Mouse (Mus musculus) bone marrow, adult 2 months (tissue): Measurements from ENCODE around the gene Fam136a. TPM values are rescaled to one million over a fixed set of nuclear protein-coding genes. Genes with fewer than 3 reads are reported as not detected.
"Not testable (repeated sequence)": the region's sequence is repeated elsewhere in the genome, so short reads cannot be mapped to it uniquely, and the experiment has no call there.

Experiments
- H3K27ac ChIP-seq: fragments of 200-500 bp; 2 replicates; pipeline ENCODE4 v1.5.1; 2012; ENCODE audit warnings: low read depth, mild to moderate bottlenecking, control low read depth, inconsistent platforms, low read length; ENCODE audit not compliant: control insufficient read depth, poor library complexity, insufficient read depth
- H3K4me1 ChIP-seq: fragments of 200-500 bp; 2 replicates; pipeline ENCODE4 v1.6.1; 2011; ENCODE audit warnings: low read length; ENCODE audit not compliant: control insufficient read depth, insufficient read depth
- H3K4me3 ChIP-seq: fragments of 200-500 bp; replicated peaks from 2 replicates; pipeline ENCODE3; 2011; ENCODE audit warnings: mild to moderate bottlenecking, low read depth, low read length, control low read depth; ENCODE audit not compliant: control insufficient read depth
- CTCF ChIP-seq: fragments of 200-500 bp; IDR thresholded peaks from 2 replicates; pipeline ENCODE4 v1.5.1; 2011; ENCODE audit warnings: low read length, control low read depth; ENCODE audit not compliant: control insufficient read depth, insufficient read depth
- POLR2A ChIP-seq: fragments of 200-500 bp; IDR thresholded peaks from 2 replicates; pipeline ENCODE4 v1.6.1; 2011; ENCODE audit warnings: low read depth, mild to moderate bottlenecking, control low read depth, low read length, borderline replicate concordance; ENCODE audit not compliant: control insufficient read depth
- WGBS: fragments of 180-500 bp; shearing (Covaris S2); methylation state at CpG from one replicate; pipeline ENCODE4 v1.1.7; 2018; 5-methylcytosine and 5-hydroxymethylcytosine counted together
- polyA plus RNA-seq: library from polyadenylated mRNA; stranded (reverse); fragments of >200 nt; gene quantifications from 2 replicates; pipeline ENCODE4 v1.2.4, GENCODE M21; 2011; ENCODE audit warnings: low replicate concordance; ENCODE audit not compliant: missing spikeins, insufficient read depth, insufficient read length

Fam136a gene
- polyA plus RNA-seq, 1 experiment, result 24.3 TPM

DNA sequence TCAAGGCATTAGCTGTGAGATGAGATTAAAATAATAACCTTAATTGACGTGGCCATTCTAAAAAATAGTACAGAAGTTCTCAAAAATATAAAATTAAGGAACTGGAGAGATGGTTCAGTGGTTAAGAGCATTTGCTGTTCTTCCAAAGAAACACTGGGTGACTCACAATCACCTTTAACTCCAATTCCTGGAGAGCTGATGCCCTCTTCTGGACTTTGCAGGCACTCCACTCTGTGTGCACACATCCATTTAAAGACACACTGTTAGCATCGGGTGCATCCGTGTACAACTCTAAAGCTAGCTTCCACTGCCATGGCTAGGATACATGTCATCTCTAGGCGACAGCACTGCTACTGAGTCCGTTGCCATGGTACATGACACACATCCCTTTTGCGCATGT, 35.5 kb upstream of the Fam136a start:
- 82% methylated on average over 6 of the region's 6 CpGs for WGBS
- H3K27ac ChIP-seq, result no peak overlapping the region
- no peak for TF ChIP-seq CTCF
- H3K4me1 ChIP-seq, result no peaks in the 10 kb centered on the region; the same call in 1 of the 2 replicates
- no peak overlapping the region for H3K4me3 ChIP-seq

DNA sequence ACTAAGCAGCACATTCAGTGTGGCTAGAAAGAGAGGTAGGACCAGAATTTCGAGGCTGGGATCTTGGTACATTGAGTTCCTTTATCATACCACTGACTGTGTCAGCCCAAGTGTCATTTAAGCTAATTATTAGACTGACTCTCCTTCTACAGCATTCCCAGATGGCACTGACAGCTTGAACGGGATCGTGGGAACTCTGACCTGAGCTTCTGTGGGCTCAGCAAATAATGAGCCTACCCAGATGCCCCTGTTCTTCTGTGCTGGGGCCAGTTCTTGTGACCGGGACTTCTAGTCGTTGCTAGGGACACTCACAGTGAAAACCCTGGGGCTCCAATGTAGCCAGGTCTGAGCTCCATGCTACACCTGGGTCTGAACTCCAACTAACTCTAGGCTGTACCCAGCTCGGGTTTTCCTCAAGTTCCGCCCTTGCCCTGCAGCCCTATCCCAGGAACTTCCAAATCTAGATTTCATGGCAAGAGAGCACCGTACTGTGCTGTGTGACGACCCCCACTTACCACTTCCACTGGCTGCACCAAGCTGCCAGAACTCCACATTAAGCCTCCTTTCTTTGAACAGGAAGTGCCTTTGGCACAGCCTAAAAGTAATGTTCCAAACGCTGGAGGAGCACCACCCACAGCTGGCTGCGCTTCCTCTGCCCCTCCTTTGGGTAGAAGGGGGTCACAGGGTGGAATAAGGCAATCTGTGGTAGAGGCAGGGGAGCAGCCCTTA, 30.2 kb upstream of the Fam136a start:
- H3K4me3 ChIP-seq, result no peak overlapping the region
- 64% methylated on average over 11 of the region's 11 CpGs for WGBS
- H3K27ac ChIP-seq, result no peak overlapping the region
- no peaks in the 10 kb centered on the region; the same call in 1 of the 2 replicates for H3K4me1 ChIP-seq
- TF ChIP-seq POLR2A, result no peak
- TF ChIP-seq CTCF, result no peak

DNA sequence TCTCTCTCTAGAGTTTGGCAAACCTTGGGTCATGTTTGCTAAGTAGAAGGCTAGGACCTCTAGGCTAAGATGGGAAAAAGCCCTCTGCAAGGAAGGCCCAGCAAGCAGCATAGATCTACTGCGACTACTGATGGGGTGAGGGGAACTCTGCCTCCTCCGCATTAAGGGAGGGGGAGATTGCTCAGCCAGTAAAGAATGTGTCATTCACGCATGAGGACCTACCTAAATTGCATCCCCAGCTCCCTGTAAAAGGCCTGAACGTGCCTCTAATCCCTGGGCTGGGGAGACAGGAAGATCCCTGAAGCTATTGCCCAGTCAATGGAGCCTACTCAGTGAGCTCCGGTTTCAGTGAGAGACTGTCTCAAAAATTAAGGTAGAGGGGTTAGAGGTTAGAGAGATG, 29.6 kb upstream of the Fam136a start:
- TF ChIP-seq CTCF (no peak), POLR2A (no peak)
- H3K4me1 ChIP-seq, result no peaks in the 10 kb centered on the region; the same call in 1 of the 2 replicates
- H3K27ac ChIP-seq, result no peak overlapping the region
- WGBS, result 81% methylated on average over 5 of the region's 5 CpGs
- no peak overlapping the region for H3K4me3 ChIP-seq

DNA sequence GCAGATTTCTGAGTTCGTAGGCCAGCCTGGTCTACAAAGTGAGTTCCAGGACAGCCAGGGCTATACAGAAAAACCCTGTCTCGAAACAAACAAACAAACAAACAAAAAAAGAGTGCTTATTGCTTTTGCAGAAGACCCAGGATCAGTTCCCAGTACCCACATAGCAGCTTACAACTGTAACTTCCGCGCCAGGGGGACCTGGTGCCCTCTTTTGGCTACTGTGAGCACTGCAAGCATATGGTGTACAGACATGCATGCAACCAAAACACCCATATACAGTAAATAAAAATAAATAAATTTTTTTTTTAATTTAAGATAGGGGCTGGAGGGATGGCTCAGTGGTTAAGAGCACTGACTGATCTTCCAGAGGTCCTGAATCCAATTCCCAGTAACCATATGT, 29.1 kb upstream of the Fam136a start:
- H3K4me1 ChIP-seq, H3K4me3 ChIP-seq, H3K27ac ChIP-seq: not testable (repeated sequence)
- 81% methylated on average over 4 of the region's 4 CpGs for WGBS

DNA sequence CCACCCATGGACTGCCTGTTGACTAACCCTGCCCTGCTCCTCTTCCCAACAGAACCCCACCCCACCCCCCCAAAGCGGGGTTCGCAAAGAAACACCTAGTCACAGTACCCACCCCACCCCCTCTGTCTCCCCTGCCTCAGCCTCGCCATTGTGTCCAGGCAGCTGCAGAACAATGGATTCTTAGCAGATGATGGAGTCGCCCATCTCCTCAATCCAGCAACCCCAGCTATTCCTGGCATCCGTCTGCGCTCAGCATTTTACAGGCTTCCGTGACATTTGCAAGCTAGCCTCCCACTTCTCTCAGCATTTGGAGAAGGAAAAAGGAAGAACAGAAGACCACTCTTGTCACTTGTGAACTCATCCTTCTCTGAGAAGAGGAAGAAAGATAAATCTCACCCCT, 21.8 kb upstream of the Fam136a start:
- no peak overlapping the region for H3K4me3 ChIP-seq
- WGBS, result 39% methylated on average over 7 of the region's 7 CpGs
- TF ChIP-seq POLR2A, result no peak
- TF ChIP-seq CTCF, result no peak

DNA sequence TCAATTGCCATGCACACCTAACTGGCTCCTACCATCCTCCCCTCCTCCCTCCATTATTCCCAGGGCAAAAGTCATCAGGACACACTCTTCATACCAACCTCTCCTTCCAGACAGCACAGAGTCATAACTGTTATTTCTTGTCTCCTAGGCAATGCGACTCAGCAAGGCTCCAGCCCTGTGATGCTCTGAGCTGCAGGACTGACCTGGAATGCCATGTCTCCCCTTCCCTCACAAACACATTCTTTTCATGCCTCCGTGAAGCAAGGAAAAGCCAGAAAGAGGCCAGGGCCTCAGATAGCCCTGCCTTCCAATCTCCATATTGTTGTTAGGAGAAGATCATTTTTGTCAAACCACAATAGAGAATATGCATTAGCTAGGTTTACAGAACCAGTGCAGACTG, 19.4 kb upstream of the Fam136a start:
- TF ChIP-seq POLR2A (no peak), CTCF (no peak)
- Histone ChIP-seq H3K4me3 (no peak overlapping the region), H3K27ac (no peak overlapping the region), H3K4me1 (no peaks in the 10 kb centered on the region)
- 82% methylated on average over 2 of the region's 2 CpGs for WGBS

More for the DNA sequence above, 21.8 kb upstream of the Fam136a start:
- H3K27ac ChIP-seq, result no peak overlapping the region
- no peaks in the 10 kb centered on the region for H3K4me1 ChIP-seq

DNA sequence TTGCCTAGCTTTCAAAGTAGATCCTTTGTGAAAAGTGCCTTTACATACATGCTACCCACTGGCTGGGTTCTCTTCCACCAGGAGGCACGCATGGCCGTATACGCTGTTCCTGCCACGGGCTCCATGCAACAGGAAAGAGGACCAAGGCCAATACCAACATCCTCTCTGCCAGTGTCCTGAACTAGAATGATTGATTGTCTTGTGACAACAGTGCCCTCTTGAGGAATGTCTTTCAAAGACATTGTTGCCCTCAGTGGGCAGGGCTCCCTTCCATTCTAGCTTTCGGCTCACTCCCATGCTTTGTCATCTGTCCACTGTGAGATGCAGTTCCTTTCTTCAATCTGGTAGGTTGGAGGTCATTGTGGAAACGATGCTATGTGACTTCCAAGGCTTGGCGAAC, 16.2 kb upstream of the Fam136a start:
- WGBS, result 28% methylated on average over 7 of the region's 7 CpGs
- Histone ChIP-seq H3K4me3 (no peak overlapping the region), H3K4me1 (no peaks in the 10 kb centered on the region), H3K27ac (no peak overlapping the region)
- TF ChIP-seq CTCF (no peak), POLR2A (no peak)

DNA sequence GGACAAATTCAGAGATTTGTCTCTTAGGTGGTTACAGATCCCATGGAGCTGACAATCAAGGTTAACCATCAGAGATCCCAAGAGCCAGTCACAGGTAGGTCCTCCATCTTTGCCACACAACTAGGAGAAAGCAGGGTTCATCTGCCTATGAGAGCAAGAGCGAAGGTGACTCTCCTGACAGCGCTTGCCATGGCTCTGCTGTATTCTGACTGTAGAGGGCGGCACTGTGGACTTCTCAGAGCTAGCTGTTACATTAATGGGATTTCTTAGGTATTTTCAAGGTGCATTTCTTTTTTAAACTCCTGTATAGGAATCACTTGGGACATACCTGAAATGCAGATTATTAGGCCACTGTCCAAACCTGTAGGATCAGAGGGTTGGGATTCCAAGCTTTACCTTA, 10.5 kb upstream of the Fam136a start:
- 78% methylated on average over 3 of the region's 3 CpGs for WGBS
- no peak for TF ChIP-seq CTCF
- TF ChIP-seq POLR2A, result no peak
- Histone ChIP-seq H3K27ac (no peak overlapping the region), H3K4me3 (no peak overlapping the region), H3K4me1 (no peaks in the 10 kb centered on the region)

DNA sequence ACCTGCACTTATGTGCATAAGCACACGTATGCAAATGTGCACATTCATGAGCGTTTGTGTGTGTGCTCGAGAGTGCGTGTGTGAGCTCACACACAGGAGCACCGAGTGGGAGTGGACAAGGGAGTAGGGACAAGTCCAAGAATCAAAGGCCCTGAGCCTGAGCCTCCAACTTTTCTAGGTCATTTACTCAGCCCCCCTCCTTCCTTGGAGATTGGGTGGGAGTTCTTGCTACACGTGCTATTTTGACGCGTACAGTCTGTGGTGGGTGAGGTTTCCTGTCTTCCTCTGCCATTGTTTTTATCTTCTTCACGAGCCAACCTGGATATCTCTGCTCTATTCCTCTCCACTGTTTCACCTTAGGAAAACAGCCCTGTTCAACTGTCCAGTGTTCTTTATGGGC, 8.5 kb upstream of the Fam136a start:
- no peaks in the 10 kb centered on the region for H3K4me1 ChIP-seq
- no peak overlapping the region for H3K27ac ChIP-seq
- 45% methylated on average over 9 of the region's 9 CpGs for WGBS
- TF ChIP-seq POLR2A (no peak), CTCF (no peak)
- no peak overlapping the region for H3K4me3 ChIP-seq
